Mouse (Mus musculus): ENCODE measurements around the gene Rpl41. TPM values are rescaled to one million over a fixed set of nuclear protein-coding genes. Genes with fewer than 3 reads are reported as not detected.
"Not testable (repeated sequence)": the region's sequence is repeated elsewhere in the genome, so short reads cannot be mapped to it uniquely, and the experiment has no call there.

Rpl41 gene
- polyA plus RNA-seq, 1 experiment from 2014 or later, result 4,329 TPM

GRCm38 (mm10) chr10:128505974-128506373 lies 43.1 kb downstream of the Rpl41 start:
- 93% methylated on average over 14 of the region's 14 CpGs for WGBS
- Histone ChIP-seq H3K4me2 (no peak overlapping the region), H3K27ac (no peak overlapping the region), H3K27me3 (no peaks in the 10 kb centered on the region), H3K9me3 (no peaks in the 10 kb centered on the region), H3K4me1 (no peaks in the 10 kb centered on the region; the same call in 1 of the 2 replicates), H3K9ac (no peak overlapping the region), H3K4me3 (no peak overlapping the region), H3K36me3 (peaks cover 18% of the 10 kb centered on the region)
- no peak for ATAC-seq (ENCODE audit: insufficient number of reproducible peaks, insufficient read depth, low FRiP score, low TSS enrichment, low read depth)

GRCm38 (mm10) chr10:128505371-128505667 lies 43.8 kb downstream of the Rpl41 start:
- not testable (repeated sequence) for H3K4me1 ChIP-seq; H3K9ac ChIP-seq; H3K4me2 ChIP-seq; H3K4me3 ChIP-seq; H3K27me3 ChIP-seq; H3K9me3 ChIP-seq; H3K27ac ChIP-seq; ATAC-seq (ENCODE audit: insufficient number of reproducible peaks, insufficient read depth, low FRiP score, low TSS enrichment, low read depth)
- H3K36me3 ChIP-seq, result peaks cover 12% of the 10 kb centered on the region
- WGBS, result 81% methylated on average over 5 of the region's 5 CpGs

DNA sequence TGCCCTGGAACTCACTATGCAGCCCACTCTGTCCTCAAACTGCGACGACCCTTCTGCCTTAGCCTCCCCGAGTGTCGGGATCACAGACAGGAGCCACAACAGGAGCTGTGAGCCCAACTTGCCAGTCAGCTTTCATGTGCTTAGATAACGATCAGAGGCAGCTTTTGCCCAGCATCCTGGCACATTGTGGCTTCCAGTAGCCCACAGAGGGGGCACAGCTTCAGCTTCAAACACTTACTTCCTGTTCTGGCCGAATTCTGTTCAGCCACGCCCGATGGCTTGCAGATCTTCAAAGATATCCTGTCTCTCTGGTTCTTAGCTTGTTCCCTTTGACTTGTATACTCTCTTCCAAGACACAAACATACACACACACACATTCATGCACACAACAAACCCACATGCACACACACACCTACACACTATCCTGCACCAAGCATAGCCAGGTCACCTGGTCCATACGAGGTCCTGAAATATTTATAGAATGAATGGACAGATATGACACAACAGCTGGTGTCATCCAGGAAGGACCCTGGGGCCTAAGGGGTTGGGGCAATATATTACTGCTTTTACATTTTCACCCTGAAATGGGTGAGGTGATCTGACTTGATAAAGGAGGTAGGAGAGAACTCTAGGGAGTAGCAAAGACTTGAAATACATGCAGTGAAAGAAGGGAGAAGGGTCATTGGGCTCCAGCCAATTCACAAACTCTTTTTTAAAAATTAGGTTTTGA lies 44.3 kb downstream of the Rpl41 start:
- Histone ChIP-seq H3K4me3 (no peak overlapping the region), H3K27me3 (no peaks in the 10 kb centered on the region), H3K4me2 (no peak overlapping the region), H3K9me3 (no peaks in the 10 kb centered on the region), H3K4me1 (no peaks in the 10 kb centered on the region; the same call in 1 of the 2 replicates), H3K9ac (0 out of 2 replicates have a peak overlapping the region, but pooled peaks have one; percentile 37), H3K27ac (peak overlapping the region; percentile 23; the same call in 1 of the 2 replicates), H3K36me3 (peaks cover 7% of the 10 kb centered on the region)
- ATAC-seq (ENCODE audit: insufficient number of reproducible peaks, insufficient read depth, low FRiP score, low TSS enrichment, low read depth), result no peak
- 71% methylated on average over 9 of the region's 9 CpGs for WGBS

GRCm38 (mm10) chr10:128504012-128504411 lies 45.1 kb downstream of the Rpl41 start:
- ATAC-seq (ENCODE audit: insufficient number of reproducible peaks, insufficient read depth, low FRiP score, low TSS enrichment, low read depth), result no peak
- no peaks in the 10 kb centered on the region for H3K27me3 ChIP-seq
- H3K36me3 ChIP-seq, result peaks cover under 1% of the 10 kb centered on the region
- no peak overlapping the region for H3K4me2 ChIP-seq
- H3K27ac ChIP-seq, result no peak overlapping the region
- H3K9ac ChIP-seq, result no peak overlapping the region
- no peaks in the 10 kb centered on the region; the same call in 1 of the 2 replicates for H3K4me1 ChIP-seq
- WGBS, result 84% methylated on average over 3 of the region's 3 CpGs
- H3K9me3 ChIP-seq, result no peaks in the 10 kb centered on the region
- no peak overlapping the region for H3K4me3 ChIP-seq

DNA sequence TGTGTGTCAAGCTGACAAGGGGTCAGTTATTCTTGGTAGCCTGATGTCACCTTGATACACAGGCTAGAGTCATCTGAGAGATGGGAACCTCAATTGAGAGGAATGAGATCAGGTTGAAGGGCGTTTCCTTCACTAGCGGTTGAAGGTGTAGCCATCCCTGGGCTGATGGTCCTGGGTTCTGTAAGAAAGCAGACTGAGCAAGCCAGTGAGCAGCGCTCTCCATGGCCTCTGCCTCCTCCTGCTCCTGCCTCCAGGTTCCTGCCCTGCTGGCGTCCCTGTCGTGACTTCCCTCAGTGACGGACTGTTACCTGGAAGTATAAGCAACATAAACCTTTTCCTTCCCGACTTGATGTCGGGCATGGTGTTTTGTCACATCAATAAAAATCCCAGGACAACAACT lies 45.6 kb downstream of the Rpl41 start:
- no peak for ATAC-seq (ENCODE audit: insufficient number of reproducible peaks, insufficient read depth, low FRiP score, low TSS enrichment, low read depth)
- no peak overlapping the region for H3K27ac ChIP-seq
- H3K27me3 ChIP-seq, result no peaks in the 10 kb centered on the region
- no peak overlapping the region for H3K4me3 ChIP-seq
- WGBS, result 77% methylated on average over 8 of the region's 8 CpGs
- H3K36me3 ChIP-seq, result no peaks in the 10 kb centered on the region; the same call in 1 of the 2 replicates
- H3K4me1 ChIP-seq, result no peaks in the 10 kb centered on the region; the same call in 1 of the 2 replicates
- no peak overlapping the region for H3K9ac ChIP-seq
- no peaks in the 10 kb centered on the region for H3K9me3 ChIP-seq
- H3K4me2 ChIP-seq, result no peak overlapping the region

GRCm38 (mm10) chr10:128502341-128502740 lies 46.8 kb downstream of the Rpl41 start:
- no peak overlapping the region for H3K4me2 ChIP-seq
- H3K4me3 ChIP-seq, result no peak overlapping the region
- peaks cover 7% of the 10 kb centered on the region for H3K4me1 ChIP-seq
- H3K36me3 ChIP-seq, result no peaks in the 10 kb centered on the region; the same call in 1 of the 2 replicates
- no peak for ATAC-seq (ENCODE audit: insufficient number of reproducible peaks, insufficient read depth, low FRiP score, low TSS enrichment, low read depth)
- no peaks in the 10 kb centered on the region for H3K9me3 ChIP-seq
- no peak overlapping the region for H3K27ac ChIP-seq
- 78% methylated on average over 5 of the region's 5 CpGs for WGBS
- no peaks in the 10 kb centered on the region for H3K27me3 ChIP-seq
- H3K9ac ChIP-seq, result no peak overlapping the region

DNA sequence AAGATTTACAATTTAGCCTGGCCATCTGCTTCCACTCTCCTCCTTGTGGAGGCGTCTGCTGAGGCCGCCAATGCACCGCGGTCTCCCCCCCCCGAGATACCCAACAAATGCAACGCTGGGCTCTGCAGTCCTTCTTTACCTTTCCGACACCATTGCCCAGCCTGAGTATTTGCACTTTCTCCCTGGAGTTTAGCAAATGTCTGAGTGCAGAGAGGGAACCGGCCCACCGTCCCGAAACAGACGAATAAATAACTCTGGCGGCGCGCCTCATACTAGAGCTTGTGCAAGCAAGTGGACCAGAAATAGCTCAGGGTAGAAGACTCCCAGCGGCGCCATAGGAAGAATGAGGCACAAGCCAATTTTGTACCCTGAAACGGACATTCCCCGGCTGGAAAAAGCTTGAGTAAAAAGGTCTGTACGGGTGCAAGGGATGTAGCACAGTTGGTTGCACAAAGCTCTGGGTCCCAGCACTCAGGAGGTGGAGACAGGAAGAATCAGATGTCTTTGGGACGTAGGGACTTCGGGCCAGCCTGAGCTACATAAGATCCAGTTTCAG lies 49.9 kb downstream of the Rpl41 start:
- ATAC-seq (ENCODE audit: insufficient number of reproducible peaks, insufficient read depth, low FRiP score, low TSS enrichment, low read depth), result no peak
- H3K4me2 ChIP-seq, result peak overlapping the region; percentile 72
- H3K27me3 ChIP-seq, result no peaks in the 10 kb centered on the region
- H3K4me3 ChIP-seq, result peak overlapping the region; percentile 64
- peak overlapping the region; percentile 76 for H3K9ac ChIP-seq
- peaks cover 22% of the 10 kb centered on the region for H3K4me1 ChIP-seq
- no peaks in the 10 kb centered on the region for H3K9me3 ChIP-seq
- under 1% methylated on average over 21 of the region's 21 CpGs for WGBS
- peak overlapping the region; percentile 85 for H3K27ac ChIP-seq
- no peaks in the 10 kb centered on the region for H3K36me3 ChIP-seq

GRCm38 (mm10) chr10:128498590-128498989 lies 50.5 kb downstream of the Rpl41 start, which contains the start of gene Myl6b:
Gene Myl6b (minus strand): TSS chr10:128498685.
- peak within 1 kb of the TSS; percentile 64 for H3K4me3 ChIP-seq
- peak within 1 kb of the TSS; percentile 85 for H3K27ac ChIP-seq
- under 1% methylated on average over 27 of the region's 27 CpGs for WGBS
- peak within 1 kb of the TSS; percentile 72 for H3K4me2 ChIP-seq
- H3K4me1 ChIP-seq, result peaks cover 22% of the 10 kb centered on the region
- peak; percentile 73 for ATAC-seq (ENCODE audit: insufficient number of reproducible peaks, insufficient read depth, low FRiP score, low TSS enrichment, low read depth)
- H3K27me3 ChIP-seq, result no peaks in the 10 kb centered on the region
- H3K9me3 ChIP-seq, result no peaks in the 10 kb centered on the region
- H3K9ac ChIP-seq, result peak within 1 kb of the TSS; percentile 76
- H3K36me3 ChIP-seq, result no peaks in the 10 kb centered on the region

Small RNAs within 50 kb of the gene (microRNA-seq; reads per million reads assigned to microRNA genes)
- not detected for gene Gm47275
- not detected for gene Mir6916
- gene Mir6917, result not detected

Other genes with a start within 250 kb of the Rpl41 start
- 31.8 and 32.3 TPM in 2 replicates for gene Pan2, start 246.0 kb downstream of the Rpl41 start, polyA plus RNA-seq (2015; fragmentation: Nextera tagmentation; extraction: Ambion mirVana)
- 349 and 362 TPM in 2 replicates for gene Cnpy2, start 226.8 kb downstream of the Rpl41 start, polyA plus RNA-seq (2015; fragmentation: Nextera tagmentation; extraction: Ambion mirVana)
- 160 and 179 TPM in 2 replicates for gene Cs, start 211.6 kb downstream of the Rpl41 start, polyA plus RNA-seq (2015; fragmentation: Nextera tagmentation; extraction: Ambion mirVana)
- 13.1 and 16.2 TPM in 2 replicates for gene Coq10a, start 180.3 kb downstream of the Rpl41 start, polyA plus RNA-seq (2015; fragmentation: Nextera tagmentation; extraction: Ambion mirVana)
- 15.0 and 16.0 TPM in 2 replicates for gene Ankrd52, start 172.2 kb downstream of the Rpl41 start, polyA plus RNA-seq (2015; fragmentation: Nextera tagmentation; extraction: Ambion mirVana)
- gene Slc39a5, start 148.1 kb downstream of the Rpl41 start, polyA plus RNA-seq (2015; fragmentation: Nextera tagmentation; extraction: Ambion mirVana), result 0.20 and 0.92 TPM in 2 replicates
- gene Nabp2, start 137.8 kb downstream of the Rpl41 start, polyA plus RNA-seq (2015; fragmentation: Nextera tagmentation; extraction: Ambion mirVana), result 72.3 and 73.0 TPM in 2 replicates
- gene Rnf41, start 137.6 kb downstream of the Rpl41 start, polyA plus RNA-seq (2015; fragmentation: Nextera tagmentation; extraction: Ambion mirVana), result 45.4 and 46.7 TPM in 2 replicates
- gene Smarcc2, start 90.1 kb downstream of the Rpl41 start, polyA plus RNA-seq (2015; fragmentation: Nextera tagmentation; extraction: Ambion mirVana), result 111 and 119 TPM in 2 replicates
- 961 and 1,001 TPM in 2 replicates for gene Myl6, start 55.2 kb downstream of the Rpl41 start, polyA plus RNA-seq (2015; fragmentation: Nextera tagmentation; extraction: Ambion mirVana)
- 2.8 and 4.0 TPM in 2 replicates for gene Myl6b, start 50.6 kb downstream of the Rpl41 start, polyA plus RNA-seq (2015; fragmentation: Nextera tagmentation; extraction: Ambion mirVana)
- gene Esyt1, start 23.4 kb downstream of the Rpl41 start, polyA plus RNA-seq (2015; fragmentation: Nextera tagmentation; extraction: Ambion mirVana), result 21.4 and 23.1 TPM in 2 replicates
- gene Zc3h10, start 1.5 kb downstream of the Rpl41 start, polyA plus RNA-seq (2015; fragmentation: Nextera tagmentation; extraction: Ambion mirVana), result 13.5 and 15.5 TPM in 2 replicates
- gene Pa2g4, start 16.7 kb upstream of the Rpl41 start, polyA plus RNA-seq (2015; fragmentation: Nextera tagmentation; extraction: Ambion mirVana), result 188 and 206 TPM in 2 replicates
- 14.8 and 16.1 TPM in 2 replicates for gene Erbb3, start 40.3 kb upstream of the Rpl41 start, polyA plus RNA-seq (2015; fragmentation: Nextera tagmentation; extraction: Ambion mirVana)
- 893 and 949 TPM in 2 replicates for gene Rps26, start 77.4 kb upstream of the Rpl41 start, polyA plus RNA-seq (2015; fragmentation: Nextera tagmentation; extraction: Ambion mirVana)
- 5.3 and 5.5 TPM in 2 replicates for gene Ikzf4, start 96.7 kb upstream of the Rpl41 start, polyA plus RNA-seq (2015; fragmentation: Nextera tagmentation; extraction: Ambion mirVana)
- 18.9 and 21.8 TPM in 2 replicates for gene Suox, start 124.8 kb upstream of the Rpl41 start, polyA plus RNA-seq (2015; fragmentation: Nextera tagmentation; extraction: Ambion mirVana)
- 82.6 and 84.1 TPM in 2 replicates for gene Rab5b, start 147.0 kb upstream of the Rpl41 start, polyA plus RNA-seq (2015; fragmentation: Nextera tagmentation; extraction: Ambion mirVana)
- gene Pmel, start 154.9 kb upstream of the Rpl41 start, polyA plus RNA-seq (2015; fragmentation: Nextera tagmentation; extraction: Ambion mirVana), result 8.2 and 8.3 TPM in 2 replicates
- gene Cdk2, start 155.7 kb upstream of the Rpl41 start, polyA plus RNA-seq (2015; fragmentation: Nextera tagmentation; extraction: Ambion mirVana), result 120 and 127 TPM in 2 replicates
- gene Dgka, start 195.6 kb upstream of the Rpl41 start, polyA plus RNA-seq (2015; fragmentation: Nextera tagmentation; extraction: Ambion mirVana), result 16.3 and 16.8 TPM in 2 replicates
- gene Pym1, start 198.6 kb upstream of the Rpl41 start, polyA plus RNA-seq (2015; fragmentation: Nextera tagmentation; extraction: Ambion mirVana), result 43.2 and 47.9 TPM in 2 replicates
- 0.80 and 1.0 TPM in 2 replicates for gene Mmp19, start 241.6 kb upstream of the Rpl41 start, polyA plus RNA-seq (2015; fragmentation: Nextera tagmentation; extraction: Ambion mirVana)

Measured in embryonic facial prominence, embryonic 13.5 days (tissue).